Mouse (Mus musculus) cerebellum, adult 11 months (tissue): ENCODE data around the gene Slc39a11.

Experiments
- DNase-seq: peaks from one replicate; pipeline ENCODE4 v3.0.0; 2022

Slc39a11 gene

DNA sequence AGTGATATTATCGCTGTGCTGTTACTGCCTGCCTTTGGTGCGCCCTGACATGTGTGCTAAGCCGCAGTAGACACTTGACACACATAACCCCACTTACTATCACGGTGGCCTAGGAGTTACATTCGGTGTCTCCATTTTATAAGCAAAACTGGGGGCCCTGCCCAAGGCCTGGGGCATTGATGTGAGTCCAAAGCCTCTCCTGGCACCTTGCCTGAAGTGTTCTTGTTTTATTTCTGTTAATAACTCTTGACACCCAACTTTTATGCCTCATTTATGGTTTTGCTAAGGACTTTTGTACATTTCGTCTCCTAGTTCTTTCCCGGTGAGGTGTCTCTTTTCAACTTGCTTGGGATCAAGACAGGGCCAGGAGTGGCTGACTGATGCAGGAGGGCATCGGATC is 373.4 kb downstream of the Slc39a11 start:
- DNase-seq: no peak

DNA sequence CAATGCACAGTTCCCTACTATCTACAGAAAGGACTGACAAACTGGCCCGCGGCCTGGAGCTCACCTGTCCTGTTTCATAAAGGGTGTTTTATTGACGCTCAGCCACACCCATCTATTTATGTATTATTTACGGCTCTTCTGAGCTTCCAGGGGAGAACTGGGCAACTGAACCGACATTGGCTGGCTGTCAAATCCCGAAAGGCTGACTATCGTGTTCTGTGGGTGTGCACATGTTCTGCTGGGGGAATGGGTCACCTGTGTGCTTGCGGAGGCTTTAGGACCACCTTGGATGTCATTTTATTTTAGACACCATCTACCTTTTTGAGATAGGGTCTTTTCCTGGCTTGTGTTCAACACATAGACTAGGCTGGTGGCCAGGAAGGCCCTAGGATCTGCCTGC is 375.8 kb downstream of the Slc39a11 start:
- DNase-seq: no peak

DNA sequence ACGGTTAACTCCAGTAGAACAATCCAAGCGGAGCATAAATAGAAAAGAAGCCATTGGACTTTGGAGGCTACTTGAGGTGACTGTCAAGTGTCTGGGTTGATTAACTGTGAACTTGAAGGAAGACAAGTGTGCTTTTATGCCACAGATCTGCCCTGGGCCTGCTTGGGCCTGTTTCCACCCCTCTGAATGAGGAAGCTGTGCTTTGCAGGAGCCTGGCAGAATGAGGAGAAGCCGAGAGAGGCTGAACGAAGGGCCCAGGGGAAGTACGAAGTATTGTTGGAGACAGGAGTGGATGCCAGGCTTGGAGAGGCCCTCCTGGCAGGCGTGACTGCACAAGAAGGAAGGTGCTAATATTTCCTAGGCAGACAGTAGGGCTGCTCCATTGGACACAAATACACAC is 378.0 kb downstream of the Slc39a11 start:
- no peak for DNase-seq

DNA sequence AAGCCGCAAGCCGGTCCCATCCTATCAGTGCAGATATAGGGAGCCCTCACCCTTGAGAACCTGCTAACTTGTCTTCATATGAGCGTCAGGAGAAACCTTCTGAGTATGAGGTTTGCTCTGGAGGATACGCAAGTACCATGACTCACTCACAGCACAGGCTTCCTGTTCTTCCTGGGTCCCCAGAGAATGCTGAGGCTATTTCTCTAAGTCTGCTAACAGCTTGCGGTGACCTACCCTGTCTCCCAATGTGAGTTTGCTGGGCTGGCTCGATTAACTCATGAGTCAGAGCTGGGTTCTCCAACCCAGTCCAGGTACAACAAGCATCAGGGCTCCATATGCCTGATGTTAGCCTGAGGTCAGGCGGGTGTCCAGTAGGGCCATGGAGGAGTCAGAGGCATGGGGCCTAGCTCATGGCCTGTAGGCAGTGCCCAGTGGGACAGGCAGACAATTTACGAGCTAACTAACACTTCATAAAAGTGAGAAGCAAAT is 381.0 kb downstream of the Slc39a11 start:
- no peak for DNase-seq

DNA sequence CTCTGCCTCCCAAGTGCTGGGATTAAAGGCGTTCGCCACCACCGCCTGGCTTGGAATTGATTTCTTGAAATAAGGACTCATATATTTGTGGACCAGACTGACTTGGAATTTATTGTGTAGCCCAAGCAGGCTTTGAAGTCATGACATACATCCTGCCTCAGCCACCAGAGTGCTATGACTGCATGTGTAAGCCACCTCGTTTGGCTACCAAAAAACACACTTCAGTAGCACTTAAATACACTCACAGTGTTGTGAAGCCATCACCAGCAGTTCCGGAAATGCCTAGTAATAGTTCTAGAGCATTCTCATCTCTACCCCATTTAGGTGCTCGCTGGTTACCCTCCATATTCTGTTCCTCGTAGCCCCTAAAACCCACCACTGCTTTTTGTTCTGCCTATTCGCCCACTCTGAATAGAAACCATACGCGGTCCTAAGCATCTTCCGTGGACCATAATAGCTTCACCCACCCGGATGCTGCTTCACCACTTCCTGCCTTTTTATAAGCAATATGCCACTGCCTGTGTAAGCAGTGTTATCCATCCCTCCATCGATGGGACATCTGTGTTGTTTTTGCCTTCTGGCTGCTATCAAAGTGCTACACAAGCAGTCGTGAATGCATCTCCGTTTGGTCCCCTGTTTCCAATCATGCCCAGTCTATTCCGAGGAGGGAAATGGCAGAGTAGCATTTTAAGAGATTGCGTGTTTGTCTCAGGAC is 382.2 kb downstream of the Slc39a11 start:
- DNase-seq: no peak

DNA sequence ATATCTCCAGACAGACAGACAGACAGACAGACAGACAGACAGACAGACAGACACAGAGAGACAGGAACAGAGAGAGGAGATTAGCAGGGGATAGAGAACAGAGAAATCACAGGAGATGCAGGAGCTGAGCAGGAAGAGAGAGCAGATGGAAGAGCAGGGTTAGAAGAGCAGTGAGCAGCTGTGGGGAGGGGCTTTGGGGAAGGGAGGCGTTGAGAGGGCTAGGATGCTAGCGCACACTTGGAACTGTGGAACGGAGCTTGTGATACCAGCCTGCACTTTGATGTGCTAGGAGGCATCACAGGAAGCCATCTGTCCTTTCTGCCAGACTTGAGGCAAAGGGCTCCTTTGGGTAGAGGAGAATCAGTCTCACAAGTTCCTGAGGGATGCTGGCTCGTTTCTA is 383.2 kb downstream of the Slc39a11 start:
- DNase-seq: no peak

DNA sequence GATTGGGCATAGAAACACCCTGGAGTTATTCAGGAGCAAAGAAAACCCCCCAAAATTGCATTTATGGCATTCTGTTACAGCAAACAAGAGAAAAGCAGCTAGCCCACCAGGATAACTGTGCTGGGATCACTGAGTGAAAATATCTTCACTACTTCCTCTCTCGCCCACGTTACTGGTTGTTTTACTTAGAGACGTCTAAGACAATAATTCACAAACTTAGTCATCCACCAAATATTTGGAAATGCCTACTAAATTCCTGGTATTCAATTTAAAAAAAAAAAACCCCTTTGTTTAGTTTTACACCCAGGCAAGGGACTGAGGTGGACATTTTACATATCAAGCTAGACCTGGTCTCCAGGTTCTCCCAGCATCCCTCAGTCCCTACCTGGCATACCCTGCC is 384.3 kb downstream of the Slc39a11 start:
- DNase-seq: no peak

DNA sequence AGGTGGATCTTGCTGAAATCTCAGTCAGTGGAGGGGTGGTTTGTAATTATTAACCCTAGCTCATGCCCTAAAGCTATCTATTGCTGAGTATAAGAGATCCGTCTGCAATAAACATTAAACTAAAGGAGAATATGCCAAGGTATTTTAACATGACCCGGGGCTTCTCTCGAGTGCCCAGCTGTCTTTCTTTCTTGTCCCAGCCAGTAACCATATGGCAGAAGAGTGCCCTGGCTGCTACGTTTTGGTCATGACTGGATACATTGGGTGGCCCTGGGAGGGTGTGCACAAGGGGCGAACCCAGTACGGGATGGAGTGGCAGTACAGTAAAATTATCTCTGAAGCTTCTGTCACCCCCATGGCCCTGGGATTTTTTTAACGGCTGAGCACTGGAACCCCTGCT is 385.9 kb downstream of the Slc39a11 start:
- DNase-seq: no peak

DNA sequence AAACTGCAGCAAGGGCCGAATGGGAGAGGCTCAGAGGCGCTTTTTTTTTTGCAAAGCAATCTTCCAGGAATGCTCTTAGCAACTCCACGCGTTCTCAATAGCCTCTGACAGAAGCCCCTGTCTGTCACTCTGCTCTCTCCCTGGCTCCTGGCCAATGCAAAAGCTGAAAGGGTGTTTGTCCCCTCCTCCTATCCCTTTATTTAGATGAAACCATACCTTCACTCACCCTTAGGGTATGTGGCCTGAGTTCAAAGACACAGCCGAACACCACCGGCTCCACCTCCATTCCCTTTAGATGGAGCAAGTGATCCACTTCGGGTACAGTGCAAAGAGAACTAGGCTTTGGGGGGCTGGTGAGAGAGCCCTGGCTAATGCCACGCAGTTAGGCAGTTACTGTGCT is 387.8 kb downstream of the Slc39a11 start:
- DNase-seq: no peak

DNA sequence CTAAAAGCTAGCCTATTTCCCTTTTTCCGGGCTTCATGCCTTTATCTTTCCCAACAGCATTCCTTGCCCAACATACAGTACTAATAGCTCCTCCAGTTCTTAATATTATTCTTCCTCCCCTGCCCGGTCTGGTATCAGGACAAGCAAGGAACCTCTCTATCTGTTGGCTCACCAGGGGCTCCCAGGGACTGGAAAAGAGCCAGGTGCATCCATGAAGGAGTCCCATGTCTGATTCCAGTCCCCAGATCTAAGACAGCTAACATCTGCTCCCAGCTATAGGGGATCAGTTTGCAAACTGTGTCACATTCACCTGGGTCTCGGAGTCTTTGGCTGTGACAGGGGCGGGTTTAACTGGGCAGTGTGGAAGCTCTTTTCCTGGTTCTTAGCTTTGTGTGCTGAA is 388.5 kb downstream of the Slc39a11 start:
- DNase-seq: no peak

DNA sequence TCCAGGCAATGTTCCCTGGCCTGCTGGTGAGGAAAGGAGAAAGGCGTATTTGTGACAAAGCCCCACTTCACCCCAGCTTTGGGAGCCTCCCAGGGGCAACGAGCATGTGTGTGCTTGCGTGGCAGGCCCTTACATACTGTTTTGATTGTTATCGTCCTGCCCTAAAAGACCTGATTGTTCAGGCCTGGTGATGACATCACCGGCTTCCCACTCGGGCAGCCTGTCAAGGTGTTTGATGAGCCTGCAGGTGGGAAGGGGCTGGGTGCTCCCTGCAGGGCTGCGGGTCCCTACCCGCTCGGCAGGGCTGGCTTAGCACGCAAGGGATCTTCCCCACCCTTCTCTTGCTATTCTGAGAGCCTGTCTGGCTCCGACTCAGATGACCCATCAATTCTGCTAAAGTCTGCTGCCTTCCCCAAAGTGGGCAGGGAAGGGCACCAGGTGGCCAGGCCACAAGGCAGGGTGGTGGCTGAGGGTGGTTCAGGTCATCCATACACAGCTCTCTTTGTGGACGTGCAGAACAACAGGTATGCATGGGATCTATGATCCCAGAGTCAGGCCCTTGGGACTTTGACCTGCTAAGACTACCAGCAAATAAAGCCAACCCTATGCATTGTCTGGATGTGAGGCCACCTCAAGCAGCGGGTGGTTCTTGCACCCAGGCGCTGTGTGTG is 390.0 kb downstream of the Slc39a11 start:
- no peak for DNase-seq

DNA sequence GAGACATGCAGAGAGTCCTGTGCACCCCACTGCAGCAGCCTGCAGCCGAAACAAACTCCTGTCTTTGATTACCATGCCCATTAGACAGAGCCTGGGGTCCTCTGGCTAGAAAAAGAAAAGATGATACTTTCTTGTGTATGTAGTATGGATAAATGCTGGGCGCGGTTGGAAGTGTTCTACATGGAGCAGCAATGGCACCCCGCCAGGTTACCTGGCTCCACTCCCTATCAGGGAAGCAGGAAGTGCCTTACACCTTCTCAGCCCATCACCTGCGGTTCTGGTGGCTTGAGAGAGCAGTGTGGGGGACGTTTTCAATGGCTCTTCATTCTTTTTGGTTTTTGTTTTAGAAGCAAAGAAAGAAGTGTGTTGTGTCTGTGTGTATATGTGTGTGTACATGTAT is 391.9 kb downstream of the Slc39a11 start:
- no peak for DNase-seq

DNA sequence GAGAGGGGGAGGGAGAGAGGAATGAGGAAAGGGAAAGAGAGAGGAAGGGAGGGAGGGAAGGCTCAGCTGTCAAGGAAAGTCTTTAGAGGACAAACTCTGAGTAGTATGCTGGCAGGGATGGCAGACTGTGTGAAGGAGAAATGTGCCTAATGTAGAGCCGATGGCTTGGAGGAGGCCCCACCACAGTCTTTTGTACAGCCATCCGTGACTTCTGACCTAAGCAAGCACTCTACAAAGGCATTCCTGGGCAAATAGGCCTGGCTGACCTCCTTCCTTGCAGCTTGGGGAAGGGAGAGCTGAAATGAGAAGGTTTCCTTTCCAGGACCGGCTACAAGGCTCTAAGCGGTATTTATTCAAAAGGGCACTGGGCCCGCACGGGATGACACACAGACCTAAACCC is 395.2 kb downstream of the Slc39a11 start:
- no peak for DNase-seq

DNA sequence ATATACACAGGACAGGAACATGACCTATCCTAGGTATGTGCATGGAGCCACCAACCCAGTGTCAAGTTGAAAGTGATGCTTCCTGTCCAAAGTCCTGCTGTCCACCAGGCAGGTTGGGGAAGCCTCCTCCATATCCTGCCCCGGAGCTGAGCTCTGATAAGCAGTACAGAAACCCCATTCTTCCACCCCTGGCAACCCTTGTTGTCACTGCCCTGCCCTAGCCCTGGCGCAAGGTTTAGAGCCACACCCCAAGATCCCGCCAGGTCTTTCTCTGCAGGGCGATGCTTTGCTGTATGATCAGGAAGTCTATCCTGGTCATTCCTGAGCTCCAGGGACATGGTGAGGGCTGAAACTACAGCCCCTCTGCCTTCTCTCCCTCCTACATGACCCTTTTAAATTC is 396.7 kb downstream of the Slc39a11 start:
- no peak for DNase-seq

DNA sequence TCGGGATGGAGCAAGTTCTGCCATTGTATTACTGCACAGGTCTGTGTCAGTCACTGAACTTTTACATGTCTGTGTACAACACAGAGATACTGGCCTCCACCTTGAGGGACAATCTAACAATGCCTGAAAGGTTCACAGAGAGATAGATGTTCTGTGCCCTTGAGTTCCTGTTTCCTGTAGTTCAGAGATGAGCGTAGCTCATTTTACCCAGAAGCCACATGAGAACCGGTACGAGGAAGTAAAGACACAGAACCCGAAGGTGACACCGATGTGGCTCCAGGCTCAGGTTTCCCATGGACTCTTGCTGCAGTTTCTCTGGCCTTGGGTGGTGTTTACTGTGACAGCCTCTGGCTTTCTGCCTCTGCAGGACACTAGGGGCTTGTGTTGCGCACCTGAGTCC is 398.7 kb downstream of the Slc39a11 start:
- no peak for DNase-seq

DNA sequence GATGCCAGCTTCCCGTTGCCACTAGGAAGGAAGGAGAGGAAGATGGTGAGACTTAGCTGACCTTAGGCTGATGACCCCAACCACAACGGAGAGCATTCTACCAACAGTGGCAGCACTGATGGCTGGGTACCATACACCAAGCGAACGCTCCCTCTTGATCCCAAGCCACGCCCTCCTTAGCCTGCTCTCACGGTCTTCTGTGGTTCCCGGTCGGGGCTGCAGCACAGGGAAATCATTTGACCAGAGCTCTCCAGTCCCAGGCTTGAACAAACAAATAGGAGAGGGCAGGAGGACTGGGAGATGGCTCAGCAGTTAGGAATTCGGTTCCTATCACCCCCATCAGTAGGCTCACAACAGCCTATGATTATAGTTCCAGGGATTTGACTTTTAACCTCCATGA is 403.4 kb downstream of the Slc39a11 start:
- no peak for DNase-seq

DNA sequence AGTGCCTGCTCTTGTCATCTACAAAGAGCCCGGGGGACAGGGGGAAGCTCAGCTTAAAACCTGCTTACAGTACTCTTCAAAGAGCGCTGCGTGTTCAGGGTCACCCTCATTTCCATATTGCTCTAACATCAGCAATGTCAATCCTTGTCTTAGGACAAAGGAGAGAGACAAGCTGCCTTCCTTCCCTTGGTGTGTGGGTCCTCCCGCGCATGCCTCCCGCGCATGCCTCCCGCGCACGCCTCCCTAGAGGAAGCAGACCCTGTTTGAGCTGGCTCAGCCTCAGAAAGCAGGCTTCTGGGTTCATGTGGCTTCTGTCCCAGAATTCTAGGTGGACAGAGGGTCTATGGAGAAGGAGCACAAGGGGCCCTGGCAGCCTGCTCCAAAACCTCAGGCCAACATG is 404.2 kb downstream of the Slc39a11 start:
- DNase-seq: no peak

DNA sequence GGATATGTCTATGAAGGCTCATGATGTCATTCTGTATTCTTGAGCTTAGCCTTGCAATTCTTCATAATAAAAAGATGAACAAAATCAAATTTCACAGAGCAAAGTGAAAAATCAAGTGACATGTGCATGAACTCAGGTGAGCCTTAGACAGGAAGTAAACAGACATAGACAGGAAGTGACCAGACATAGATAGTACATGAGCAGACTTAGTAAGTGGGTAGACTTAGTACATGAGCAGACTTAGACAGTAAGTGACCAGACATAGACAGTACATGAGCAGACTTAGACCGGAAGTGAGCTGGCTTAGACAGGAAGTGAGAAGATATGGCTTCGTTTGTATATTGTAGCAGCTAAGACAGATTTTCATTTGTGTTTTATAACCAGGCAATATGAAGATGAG is 415.4 kb downstream of the Slc39a11 start:
- no peak for DNase-seq

DNA sequence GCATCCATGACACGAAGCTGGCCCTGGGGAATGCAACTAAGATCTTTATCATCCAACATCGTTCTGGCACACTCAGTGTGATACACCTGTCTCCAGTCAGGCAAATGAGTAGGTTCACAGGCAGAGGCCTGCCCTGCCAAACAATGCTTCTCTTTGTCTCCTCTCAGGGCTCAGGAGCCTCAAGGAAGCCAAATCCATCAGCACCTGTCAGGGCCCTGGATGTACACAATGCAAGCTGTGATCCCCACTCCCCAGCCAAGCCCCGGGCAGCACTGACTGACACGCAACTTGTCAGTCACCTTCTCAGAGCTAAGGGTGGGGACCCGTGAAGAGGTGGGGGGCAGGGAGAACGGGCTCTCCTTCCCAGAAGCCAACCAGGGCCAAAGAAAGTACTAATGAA is 417.8 kb downstream of the Slc39a11 start:
- DNase-seq: no peak

DNA sequence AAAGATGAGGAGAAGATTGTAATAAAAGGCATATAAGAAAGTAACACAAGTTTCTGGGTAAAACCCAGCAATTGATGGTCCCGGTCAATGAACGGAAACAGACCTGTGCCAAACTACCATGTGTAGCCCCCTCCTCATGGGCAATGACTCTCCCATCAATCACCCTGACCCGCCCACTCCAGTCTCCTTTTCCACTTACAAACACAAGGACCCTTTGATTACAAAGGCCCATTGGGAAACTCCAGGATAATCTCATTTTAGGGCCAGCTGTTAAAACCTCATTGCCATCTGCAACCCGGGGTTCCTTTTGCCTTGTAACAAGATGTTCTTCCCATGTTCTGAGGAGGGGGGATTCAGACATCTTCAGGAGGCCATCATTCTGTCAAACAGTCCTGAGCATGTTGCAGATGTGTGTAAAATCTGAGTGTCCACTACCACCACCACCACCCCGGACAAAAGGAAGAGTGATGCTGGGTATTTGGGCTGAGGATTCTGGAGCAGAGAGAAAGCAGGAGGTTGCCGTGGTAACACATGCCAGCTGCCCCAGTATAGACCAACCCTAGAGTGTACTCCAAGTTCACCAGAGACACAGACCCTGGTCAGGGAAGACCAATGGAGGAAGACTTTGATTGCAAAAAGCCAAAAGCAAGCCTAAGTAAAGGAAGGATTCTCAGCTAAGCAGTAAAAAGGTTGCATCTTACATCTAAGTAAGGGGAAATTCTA is 419.3 kb downstream of the Slc39a11 start:
- DNase-seq: no peak

DNA sequence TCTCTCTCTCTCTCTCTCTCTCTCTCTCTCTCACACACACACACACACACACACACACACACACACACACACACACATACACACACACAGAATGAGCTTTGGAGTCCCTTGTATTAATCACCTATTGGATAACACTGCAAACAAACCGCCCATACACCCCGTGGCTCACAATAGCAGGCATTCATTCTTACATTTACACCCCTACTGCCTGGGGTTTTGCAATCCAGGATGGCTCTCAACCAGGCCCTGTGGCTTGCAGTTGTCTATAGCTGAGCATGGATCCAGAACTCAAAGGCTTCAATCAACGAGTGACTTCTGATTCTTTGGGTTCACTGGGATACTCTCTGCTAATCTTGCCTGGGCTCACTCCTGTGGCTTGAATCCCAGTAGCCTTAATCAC is 424.1 kb downstream of the Slc39a11 start:
- DNase-seq: no peak

DNA sequence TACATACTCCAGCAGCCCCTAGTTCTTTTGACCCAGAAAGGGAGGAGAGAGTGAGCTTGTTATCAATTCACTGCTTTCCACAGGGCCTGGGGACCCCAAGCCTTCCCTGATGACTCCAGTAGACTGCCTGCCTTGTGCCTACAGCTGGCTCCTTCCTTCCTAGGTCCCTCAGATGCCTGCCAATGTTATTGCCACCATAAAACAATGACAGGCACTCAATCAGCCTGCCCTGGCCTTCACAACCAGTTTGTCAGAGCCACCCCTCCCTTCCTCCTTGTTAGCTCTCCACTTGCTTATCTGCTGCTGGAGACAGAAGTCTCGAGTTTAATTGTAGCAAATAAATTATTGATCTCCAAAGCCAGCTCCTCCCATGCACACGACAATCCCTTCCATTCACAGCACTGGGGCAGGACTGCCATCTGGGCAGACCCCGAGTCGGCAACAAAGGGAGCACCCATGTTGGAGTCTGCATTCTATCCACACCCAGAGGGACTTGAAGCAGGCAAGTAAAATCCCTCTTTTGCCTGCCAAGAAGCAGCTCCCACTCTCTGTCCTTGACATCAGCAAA is 426.0 kb downstream of the Slc39a11 start:
- DNase-seq: no peak

DNA sequence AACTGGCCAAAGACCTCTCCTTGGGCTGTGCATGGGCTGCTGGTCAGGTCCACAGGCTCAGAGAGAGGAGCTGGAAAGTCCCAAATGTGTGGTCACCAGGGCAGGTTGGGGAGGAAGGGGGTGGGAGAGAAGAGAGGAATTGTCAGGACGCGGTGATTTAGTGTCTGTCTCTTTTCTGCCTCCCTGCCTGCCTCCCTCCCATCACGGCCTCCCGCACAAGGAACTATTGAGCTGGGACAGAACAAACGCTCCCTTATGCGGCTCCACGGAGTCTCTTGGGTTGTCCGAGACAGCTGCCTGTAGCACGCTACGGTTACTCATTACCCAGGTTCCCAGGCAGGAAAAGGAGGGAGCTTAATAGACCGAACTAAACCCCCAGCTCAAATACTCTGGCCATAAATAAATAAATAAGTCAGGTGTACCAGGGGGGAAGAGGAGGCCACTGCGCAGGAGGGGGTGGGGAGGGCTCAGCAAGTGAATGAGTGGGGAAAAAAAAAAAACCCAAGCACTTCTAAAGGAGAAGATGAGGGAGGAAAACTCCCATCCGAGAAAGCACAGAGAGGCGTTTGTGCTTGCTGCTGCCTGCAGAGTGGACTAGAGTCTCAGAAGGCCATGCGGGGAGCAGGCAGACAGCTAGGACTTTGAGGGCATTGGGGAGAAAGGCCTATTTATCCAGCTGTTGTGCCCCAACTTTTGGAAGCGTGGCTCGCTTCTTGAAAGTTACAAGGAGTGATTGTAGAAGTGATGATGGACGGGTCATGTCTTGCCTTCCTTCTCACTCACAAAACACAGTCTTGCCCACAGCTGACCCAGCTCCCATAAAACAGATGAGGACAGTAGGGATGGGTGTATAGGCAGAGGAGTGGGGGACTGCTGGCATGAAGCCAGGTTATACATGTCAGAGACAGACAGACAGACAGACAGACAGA is 428.3 kb downstream of the Slc39a11 start:
- DNase-seq: no peak
